Mouse (Mus musculus) CD8-positive naive resting alpha-beta T cell, adult 2 months (primary cell): ENCODE results near the gene Nfix.

Experiments
- DNase-seq, 2 experiments: peaks; one replicate each; pipeline ENCODE4 v3.0.0; 2022; ENCODE audit warnings: low read depth in 2 of 2, low spot score in 2 of 2

Gene Nfix

GRCm38 (mm10) chr8:84702963-84703465 lies 97.1 kb downstream of the Nfix start:
- DNase-seq = no peak

DNA sequence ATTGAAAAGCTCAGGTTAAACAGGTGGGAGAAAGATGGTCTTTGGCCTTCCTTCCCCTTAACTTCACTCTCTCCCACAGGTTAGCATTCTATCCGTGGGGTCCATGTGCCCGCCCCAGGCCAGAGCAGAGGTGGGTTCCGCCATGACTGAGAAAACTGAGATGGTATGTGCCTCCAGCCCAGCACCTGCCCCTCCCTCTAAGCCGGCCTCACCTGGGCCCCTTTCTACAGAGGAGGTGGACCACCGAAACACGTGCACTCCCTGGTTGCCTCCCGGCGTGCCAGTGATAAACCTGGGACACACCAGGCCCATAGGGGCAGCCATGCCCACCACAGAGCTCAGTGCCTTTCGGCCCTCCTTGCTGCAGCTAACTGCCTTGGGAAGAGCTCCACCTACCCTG lies 97.6 kb downstream of the Nfix start:
- no peak for DNase-seq

- DNase-seq = no peak
Measured at GRCm38 (mm10) chr8:84700941-84701911, 98.9 kb downstream of the Nfix start, which contains the start of gene Lyl1. TSS of gene Lyl1 (plus strand) at chr8:84701457.

- DNase-seq = no peak
Measured at GRCm38 (mm10) chr8:84700526-84700925, 99.6 kb downstream of the Nfix start.

DNA sequence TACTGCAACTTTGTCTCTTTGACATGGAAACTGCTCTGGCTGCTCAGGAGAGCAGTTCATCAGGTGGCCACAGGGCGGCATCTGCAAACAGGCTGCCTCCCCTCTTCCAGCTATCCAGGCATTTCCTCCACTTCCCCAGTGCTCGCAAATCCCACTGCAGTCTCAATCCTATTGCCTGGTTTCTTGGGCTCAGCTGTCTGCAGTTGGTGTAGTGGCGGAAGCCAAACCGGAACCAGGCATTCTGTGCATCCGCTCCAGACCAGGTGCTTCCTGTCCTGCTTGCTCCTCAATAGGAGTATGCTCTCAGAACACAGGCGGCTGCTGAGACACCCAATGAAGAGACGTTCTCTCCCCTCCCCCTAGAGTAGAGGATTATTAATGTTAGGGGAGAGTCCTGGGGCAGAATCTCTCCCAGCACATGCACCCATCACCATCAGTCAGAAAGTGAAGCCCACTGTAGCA lies 100.3 kb downstream of the Nfix start:
- no peak for DNase-seq

DNA sequence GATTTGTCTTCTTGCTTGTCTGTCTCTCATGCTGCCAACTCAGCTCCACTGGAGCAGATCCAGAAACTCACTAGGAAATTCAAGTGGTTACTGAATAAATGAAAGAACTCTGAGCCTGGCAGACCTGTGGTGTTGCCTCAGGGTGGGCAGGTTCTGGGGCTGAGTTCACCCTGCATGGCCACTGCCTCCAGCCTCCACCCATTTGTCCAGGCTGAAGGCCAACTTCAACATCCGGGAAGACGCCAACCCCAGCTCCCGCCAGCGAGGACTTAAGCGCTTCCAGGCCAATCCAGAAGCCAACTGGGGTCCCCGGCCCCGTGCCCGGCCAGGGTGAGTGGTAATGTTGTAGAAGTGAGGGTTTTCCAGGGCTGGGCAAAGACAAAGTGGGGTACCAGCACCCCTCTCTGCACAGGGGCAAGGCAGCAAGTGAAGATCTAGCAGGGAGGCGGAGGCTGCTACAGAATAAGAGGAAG lies 101.2 kb downstream of the Nfix start:
- DNase-seq = no peak

DNA sequence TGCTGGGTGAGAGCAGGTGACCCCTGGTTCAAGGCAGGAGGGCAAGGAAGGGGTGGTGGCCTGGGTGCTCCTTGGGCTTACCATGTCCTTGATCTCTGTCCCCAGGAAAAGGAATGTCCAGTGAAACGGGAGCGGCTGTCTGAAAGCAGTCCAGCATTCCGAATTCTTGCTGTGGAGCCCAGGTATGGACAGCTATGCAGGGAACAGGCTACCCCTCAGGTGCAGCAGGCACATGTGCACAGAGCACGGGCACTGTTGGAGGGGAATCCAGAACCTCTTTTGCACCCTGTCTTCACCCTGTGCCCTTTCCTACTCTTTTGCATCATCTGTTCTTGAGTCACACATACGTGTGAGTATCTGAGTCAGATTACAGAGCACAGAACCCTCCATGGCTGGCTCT lies 101.9 kb downstream of the Nfix start:
- DNase-seq = no peak

DNA sequence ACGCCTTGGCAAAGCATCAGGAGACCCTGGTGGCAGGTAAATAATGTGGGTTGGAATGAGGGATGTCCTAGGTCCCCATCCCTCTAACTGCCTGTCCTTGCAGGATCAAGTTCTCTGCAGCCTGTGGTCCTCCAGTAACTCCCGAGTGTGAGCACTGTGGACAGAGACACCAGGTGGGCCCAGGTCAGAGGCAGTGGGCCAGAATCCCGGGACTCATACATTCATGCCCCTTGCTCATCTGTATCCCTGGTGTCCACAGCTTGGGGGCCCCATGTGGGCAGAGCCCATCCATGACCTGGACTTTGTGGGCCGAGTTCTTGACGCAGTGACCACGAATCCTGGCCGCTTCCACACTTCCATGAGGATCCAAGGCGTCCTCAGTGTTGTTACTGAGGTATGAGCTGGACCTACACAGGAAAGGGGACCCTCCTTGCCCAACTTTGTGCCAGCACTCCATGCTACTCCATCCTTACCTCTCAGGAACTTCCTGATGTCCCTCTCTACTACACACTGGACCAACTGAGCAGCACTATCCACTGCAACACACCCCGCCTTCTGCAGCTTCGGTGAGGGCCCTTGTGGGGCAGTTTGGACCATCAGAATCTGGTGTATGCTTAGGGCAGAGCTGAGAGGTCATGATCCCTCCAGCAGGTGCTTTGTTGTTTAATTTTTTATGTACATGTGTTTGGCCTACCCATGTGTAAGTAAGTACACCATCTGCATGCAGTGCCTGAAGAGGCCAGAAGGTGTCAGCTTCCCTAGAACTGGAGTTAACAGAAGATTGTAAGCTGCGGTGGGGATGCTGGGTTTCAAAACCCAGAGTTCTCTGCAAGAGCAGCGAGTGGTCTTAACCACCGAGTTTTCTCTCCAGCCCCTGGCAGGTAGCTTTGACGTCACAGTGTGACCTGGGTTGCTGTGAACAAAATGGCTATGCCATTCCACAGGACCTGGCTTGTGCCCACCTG lies 102.7 kb downstream of the Nfix start:
- DNase-seq = no peak

DNA sequence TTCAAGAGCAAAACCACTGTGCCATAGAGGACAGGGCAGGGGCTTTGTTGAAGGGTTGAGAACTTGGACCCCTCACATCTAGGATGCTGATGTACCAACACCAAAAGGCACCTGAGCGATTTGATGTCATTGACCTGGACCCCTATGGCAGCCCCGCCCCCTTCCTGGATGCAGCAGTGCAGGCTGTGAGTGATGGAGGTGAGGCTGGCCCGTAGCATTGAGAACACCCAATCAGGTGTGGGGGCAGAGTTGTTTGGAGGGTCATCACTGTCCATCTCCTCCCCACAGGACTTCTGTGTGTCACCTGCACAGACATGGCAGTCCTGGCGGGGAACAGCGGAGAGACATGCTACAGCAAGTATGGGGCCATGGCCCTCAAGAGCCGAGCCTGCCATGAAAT lies 105.0 kb downstream of the Nfix start:
- DNase-seq = no peak

DNA sequence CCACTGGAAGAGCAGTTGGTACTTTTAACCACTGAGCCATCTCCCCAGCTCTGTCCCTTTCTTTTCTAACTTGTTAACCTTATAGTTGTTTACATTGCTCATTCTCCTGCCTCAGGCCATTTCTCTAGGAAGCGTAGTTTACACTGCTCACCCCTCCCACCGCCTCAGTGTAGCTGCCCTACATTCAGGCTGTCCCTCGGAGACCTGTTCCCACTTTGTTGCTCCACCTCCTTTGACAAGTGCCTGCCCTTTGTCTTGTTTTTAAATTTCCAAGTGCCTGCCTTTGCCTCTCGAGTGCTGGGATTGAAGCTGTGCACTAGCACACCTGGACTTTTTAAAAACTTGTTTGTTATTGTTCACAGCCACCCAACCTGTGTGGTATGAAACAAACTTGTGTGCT lies 106.8 kb downstream of the Nfix start:
- DNase-seq = no peak

GRCm38 (mm10) chr8:84689091-84689915 lies 110.8 kb downstream of the Nfix start:
- DNase-seq = peak; percentile 69 to 83

DNA sequence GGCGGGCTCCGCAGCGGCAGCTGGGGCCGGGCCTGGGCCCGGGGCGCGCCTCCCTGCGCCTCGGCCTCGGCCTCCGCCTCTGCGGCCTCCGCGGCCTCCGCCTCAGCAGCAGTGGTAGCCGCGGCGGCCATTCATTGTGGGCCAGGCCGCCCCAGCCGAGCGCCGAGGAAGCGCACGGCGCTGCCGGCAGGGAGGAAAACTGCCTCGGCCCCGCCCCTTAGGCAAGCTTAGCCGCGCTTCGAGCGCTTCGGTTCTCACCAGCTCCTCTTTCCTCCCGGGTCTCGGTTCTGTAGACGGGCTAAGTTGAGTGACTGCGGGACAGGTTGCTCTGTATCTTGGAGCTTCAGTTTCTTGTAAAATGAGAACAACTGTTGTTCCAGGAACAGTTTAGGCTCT lies 112.4 kb downstream of the Nfix start, which contains the start of gene Nacc1:
Gene Nacc1 (minus strand): TSS at position 158 of the 396 bp plus-strand sequence.
- DNase-seq = peak; percentile 75 to 77

- DNase-seq = no peak
Measured at GRCm38 (mm10) chr8:84687003-84687704, 113.0 kb downstream of the Nfix start.

- DNase-seq = no peak
Measured at GRCm38 (mm10) chr8:84686191-84687002, 113.7 kb downstream of the Nfix start, which contains the start of gene Trmt1. TSS of gene Trmt1 (plus strand) at chr8:84686307.

- no peak for DNase-seq
Measured at GRCm38 (mm10) chr8:84684537-84684936, 115.6 kb downstream of the Nfix start.

DNA sequence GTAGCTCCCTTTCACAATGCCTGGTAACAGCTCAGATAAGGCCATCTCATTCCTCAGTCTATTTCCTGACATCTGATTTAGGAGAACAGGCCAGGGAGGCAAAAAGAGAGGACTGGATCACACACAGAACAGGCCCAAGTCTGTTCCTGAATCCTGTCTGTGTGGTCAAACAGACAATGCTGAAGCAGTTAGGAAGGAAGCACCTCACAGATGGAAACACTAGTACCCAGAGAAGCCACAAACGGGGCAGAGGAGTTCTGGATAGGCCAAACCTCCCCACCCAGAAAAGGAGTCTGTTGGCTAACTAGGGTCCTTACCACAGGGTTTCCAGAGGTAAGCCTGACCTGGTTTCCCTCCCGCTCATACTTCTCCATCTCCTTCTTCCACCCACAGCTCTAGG lies 117.9 kb downstream of the Nfix start:
- DNase-seq = no peak

DNA sequence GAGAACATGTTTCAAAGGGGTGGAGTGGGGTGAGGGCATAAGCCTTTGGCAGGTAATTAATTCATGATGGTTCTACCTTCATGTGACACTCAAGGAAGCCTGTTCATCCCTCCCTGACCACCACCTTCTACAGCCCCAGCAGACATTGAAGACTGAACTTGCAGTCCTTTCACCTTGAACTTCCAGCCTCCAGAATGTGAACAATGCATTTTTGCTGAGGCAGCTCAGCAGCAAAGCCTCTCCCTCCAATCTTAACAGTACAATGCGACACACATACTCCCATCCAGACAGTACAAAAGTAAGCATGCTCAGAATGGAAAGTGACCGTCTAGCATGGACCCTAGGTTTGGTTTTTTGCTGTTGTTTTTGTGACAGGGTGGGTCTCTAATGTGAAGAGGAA lies 118.7 kb downstream of the Nfix start:
- no peak for DNase-seq

- no peak for DNase-seq
Measured at GRCm38 (mm10) chr8:84677305-84677704, 122.8 kb downstream of the Nfix start.
